Mouse (Mus musculus) gastrocnemius, postnatal 10 days (tissue): ENCODE results near the gene Sh3bgr. TPM values are rescaled to one million over a fixed set of nuclear protein-coding genes. Genes with fewer than 3 reads are reported as not detected.

Experiments used
- DNase-seq: peaks from one replicate; pipeline ENCODE4 v3.0.0; 2021; ENCODE audit warnings: mixed read lengths
- total RNA-seq, 2 experiments: library from RNA; stranded (reverse); gene quantifications; 2 replicates each; pipeline ENCODE4 v1.2.3; 2021

The Sh3bgr gene
- total RNA-seq, 2 experiments from 2014 or later, result 810 to 907 TPM

DNA sequence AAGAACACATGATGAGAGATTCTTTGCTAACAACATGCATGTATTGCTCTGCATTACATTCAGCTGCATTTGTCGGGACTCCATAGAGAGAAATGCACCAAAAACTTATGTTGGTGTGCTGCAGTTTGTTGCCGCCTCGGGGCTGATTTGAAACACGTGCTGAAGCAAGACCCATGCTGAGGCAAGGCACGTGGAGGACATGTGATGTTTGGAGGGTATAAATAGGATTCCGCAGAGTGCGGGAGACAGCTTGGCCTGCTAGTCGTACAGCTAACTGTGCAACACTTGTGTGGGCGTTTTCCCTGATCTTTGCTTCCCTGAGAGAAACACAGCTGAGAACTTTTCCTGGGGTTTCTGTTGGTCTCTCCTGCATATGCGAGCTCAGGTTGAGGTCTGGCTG is 9.5 kb downstream of the Sh3bgr start:
- DNase-seq, result no peak

DNA sequence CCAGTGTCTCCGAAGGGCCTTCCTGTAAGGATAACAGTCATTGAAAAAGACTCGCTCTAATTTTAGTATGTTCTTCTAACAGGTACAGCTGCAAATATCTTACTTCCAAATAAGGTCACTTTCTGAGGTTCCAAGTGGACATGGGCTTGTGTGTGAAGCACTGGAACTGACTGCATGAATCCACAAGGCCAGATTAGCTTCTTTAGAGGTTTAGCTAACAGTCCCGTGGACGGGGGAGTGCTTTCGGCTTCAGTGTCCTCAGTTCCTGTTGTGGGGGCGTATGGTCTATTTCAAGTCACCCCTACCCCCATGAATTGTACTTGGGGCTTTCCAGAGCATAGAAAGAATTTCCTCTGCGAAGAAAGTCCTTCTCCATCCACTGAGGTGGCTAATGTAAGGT is 10.6 kb downstream of the Sh3bgr start:
- DNase-seq, result no peak

DNA sequence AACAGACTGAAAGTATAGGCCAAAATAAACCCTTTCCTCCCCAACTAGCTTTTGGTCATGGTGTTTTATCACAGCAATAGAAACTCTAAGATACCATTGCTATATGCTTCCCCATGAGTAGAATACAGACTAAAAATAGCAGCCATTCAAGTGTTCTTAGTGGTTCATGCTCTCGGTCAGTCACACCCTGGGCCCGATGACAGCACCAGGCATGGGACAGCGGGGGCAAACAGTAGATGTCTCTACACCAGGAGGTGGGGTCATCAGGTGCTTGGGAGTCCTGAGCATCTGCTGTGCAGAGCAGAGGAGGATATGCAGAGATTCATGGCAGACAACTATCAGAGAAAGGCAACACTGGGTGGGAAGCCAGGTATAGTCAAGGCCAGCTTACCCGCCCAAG is 12.8 kb downstream of the Sh3bgr start:
- DNase-seq, result no peak

DNA sequence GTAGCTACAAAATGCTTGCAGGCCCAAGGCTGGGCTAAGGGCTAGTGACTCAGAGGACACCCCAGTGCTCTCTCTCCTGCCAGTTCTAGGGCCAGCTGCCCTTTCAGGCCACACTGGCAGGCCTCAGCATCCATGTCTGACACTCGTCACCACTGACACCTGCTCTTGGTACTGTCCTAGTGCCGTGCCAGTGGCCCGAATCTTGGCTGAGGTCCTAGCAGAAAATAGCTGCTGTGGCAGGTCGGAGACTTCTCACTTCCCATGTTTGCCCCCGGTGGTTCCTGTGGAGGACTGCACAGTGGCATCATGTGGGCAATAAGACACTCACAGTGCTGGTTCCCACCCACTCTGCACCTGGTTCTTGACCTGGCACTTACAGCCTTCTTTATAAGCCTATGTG is 21.2 kb downstream of the Sh3bgr start:
- peak; percentile 54 for DNase-seq

DNA sequence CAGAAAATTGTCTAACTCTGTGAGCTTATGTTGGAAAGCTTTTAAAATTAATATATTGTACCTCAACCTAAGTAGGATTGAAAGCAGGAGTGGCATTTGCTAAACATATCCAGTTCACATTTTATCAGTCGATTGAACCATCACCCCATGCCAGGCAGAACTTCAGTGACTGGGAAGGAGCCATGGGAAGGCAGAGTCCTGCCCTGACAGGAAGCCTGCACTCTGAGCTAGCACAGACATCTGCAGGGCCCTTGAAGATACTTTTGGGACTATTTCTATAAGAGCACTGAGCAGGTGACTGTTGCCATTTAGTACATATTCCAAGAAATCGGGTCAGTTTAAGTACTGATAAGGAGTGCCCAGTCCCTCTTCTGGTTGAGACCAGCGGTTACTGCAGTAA is 21.7 kb downstream of the Sh3bgr start:
- no peak for DNase-seq

DNA sequence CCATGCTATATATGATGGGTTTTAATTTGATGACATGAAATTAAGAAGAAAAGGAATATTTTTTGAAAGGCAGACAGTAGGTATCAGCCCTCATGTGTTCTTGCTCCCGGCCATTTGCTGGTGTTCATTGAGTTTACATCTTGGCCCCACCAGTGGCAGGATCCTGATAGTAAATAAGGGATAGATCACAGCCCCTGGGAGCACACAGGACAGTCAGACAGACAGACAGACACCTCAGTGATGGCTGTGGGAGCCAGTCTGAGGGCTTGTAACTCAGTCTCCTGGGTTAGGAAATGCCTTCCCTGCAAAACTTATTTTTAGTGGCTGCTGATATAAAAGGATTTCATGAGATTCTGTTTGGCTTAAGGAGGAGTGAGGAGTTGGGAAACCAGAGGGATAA is 22.2 kb downstream of the Sh3bgr start:
- no peak for DNase-seq

DNA sequence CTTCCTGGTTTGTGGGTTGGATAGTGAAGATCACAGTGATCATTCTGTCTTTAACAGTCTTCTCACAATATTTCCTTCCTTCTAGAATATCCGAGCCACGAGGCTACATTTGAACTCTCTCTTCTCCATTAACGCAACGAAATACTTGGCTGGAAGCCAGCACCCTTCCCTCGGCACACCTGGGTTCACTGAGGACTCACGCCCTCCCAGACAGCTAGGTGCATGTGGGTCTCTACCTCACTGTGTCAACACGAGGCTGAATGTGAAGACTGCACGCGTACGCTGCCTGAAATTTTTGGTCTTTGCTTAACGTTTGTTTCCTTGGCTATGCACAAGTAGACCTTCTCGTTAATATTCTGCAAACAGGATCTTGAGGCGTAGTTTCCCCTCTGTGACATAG is 28.2 kb downstream of the Sh3bgr start:
- DNase-seq, result peak; percentile 12

DNA sequence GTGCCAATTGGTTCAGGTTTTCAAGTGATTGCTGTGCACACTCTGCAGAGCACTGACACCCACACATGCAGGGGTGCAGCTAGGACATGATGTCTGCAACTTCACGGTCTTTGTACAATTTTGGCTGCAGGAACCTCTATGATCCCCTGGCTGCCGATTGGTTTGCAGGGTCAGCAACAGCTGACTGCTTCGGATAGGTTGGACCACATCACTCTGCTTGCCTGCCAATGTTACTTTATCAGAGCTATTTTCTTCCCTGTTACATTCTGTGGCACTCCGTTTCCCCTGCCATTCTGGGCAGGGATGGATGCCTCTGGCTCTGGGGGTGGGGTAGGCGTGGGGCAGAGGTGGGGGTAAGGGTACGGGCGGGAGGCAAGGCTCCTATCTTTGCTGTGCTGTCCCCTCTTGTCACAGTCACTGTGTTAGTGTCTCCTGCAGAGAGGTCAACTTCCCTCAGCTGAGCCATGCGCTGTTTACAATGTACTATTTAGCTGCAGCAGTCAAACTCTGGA is 28.9 kb downstream of the Sh3bgr start:
- DNase-seq, result no peak

DNA sequence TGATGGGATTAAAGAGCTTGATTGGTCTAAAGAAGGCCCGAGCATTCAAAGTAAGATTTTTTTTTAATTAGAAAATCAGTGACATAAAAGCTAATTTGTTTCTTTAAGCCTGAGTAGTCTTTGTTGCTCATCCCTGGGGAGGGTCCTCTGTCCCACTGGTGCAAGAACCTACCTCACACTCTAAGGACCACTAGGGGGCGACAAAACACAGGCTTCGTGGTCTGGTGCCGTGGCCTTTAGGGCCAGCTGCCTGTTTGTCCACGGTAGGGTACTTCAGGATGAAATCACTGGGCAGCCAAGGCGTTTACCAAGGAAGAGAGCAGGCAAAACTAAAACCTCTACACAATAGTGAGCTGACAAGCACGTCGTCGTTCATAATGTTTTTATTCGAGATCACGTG is 30.2 kb downstream of the Sh3bgr start:
- peak; percentile 69 for DNase-seq

DNA sequence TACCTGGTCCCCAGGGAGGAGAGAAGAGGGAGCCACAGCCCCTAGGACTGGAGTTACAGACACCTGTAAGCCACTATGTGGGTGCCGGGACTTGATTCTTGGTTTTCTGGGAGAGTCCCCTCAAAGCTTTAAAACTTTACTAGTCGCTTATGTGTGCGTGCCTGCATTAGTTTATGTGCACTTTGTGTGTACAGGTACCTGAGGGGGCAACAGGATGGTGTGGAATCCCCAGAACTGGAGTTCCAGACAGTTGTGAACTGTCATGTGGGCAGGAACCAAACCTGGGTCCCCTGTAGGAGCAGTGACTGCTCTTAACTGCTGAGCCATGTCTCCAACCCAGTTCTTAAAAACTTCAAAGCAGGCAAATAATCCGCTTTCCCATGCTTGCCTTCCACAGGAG is 31.0 kb downstream of the Sh3bgr start:
- no peak for DNase-seq

DNA sequence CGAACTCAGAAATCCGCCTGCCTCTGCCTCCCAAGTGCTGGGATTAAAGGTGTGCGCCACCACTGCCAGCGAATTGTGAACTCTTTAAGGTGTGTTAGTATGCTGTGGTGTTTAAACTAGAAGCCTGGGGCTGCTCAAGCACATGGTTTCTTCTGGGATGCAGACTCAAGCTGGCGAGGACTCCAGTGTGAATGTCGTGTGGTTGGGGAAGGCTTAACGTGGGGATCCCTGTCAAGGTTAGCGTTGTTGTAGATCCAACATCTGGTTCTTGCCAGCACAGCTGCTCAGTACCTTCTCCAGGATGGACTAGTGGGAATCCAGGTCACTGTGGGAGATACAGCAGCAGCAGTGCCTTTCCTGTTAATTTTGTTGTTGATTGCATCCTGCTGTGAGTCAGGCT is 31.7 kb downstream of the Sh3bgr start:
- no peak for DNase-seq

DNA sequence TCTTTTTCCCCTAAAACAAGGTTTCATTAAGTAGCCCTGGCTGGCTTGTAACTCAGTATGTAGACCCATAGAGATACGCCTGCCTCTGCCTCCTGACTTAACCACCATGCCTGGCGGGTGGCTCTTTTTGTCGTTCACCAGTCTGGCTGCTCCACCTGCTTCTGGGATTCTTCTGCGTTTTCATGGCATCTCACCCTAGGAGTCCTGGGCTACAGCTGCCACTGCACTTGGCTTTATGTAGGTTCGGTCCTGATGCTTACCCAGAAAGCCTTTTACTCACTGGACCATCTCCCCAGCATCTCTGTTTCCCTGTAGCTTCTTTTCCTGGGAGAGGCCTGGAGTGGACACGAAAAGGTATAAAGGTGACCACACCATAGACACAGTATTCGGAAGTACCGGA is 33.7 kb downstream of the Sh3bgr start:
- no peak for DNase-seq

DNA sequence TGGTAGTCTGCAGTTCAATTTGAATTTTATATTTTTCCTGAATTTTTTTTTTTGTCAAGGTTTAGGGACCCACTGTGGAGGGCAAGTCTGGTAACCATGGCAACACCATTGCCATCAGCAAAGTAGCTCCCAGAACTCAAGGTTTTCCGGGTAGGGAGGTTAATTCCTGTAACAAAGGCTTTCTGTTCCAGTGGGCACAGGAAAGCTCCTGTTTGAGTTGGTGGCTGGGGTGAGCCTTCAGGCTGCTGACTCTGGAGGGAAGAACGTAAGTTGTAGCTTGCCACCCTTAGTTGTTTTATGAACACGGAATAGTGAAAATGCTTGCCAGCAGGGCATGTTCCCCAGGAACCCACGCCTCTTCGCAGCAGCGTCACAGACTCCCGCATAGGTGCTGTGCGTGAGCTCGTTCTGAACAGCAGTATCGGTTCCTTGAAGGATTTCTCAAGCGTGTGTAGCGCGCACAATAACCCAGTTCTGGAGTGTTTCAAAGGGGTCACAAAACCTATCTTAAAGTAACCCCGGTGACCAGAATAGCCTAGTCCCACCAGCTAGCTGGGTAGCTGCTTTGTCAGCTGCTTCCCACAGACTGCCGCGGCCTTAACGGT is 35.2 kb downstream of the Sh3bgr start, which contains the start of gene B3galt5:
Gene B3galt5 (plus strand): TSS at position 436 of the 605 bp plus-strand sequence.
- DNase-seq, result no peak

DNA sequence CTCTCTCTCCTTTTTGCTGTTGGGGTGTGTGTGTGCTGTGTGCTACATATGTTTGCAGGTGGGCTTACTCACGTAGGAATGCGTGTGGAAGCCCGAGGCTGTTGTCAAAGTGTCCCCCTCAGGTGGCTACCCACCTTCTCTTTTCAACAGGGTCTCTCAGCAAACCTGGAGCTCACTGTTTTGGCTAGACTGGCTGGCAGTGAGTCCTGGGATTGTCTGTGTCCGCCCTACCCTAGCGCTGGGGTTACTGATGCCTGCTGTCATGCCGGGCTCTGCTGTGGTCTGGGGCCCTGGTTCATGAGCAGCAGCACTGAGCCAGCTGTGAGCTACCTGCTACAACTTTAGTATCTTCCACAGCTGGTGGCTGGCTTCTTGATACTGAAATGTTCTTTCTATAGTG is 44.2 kb downstream of the Sh3bgr start:
- no peak for DNase-seq

DNA sequence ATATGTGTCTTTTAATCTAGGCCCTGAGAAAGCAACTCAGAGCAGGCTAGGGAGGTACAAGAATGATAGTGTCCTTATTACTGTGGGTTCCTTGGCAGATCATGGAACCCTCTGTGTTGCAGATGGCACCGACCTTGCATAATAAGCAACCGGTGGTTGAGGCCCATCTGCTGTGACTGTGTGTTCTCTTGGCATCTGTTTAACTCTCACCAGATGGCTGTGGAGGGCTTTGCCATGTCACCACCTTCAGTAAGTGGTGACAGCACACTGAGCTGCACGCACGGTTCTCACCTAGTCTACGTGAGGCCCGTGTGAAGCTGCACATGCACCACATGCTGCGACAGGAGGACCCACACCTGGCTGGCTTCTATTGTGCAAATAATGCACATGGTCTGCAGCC is 49.4 kb downstream of the Sh3bgr start:
- no peak for DNase-seq

DNA sequence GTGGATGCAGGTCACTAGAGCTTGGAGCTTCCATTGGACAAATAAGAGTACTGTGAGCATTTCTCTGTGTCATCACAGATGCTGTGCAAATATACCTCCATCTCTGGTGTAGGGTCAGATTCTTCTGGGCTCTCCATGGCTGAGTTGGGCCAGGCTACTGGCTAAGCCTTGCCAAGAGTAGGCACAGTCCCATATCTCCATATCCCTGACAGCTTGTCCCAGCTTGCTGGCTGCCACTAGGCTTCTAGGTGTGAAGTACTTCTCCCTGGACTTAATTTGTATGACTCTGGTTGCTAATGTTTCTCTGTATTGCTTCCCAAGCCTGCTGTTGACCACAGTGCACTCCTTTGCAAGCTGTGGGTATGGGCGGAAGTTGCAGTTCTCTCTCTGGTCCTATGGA is 51.9 kb downstream of the Sh3bgr start:
- DNase-seq, result no peak

DNA sequence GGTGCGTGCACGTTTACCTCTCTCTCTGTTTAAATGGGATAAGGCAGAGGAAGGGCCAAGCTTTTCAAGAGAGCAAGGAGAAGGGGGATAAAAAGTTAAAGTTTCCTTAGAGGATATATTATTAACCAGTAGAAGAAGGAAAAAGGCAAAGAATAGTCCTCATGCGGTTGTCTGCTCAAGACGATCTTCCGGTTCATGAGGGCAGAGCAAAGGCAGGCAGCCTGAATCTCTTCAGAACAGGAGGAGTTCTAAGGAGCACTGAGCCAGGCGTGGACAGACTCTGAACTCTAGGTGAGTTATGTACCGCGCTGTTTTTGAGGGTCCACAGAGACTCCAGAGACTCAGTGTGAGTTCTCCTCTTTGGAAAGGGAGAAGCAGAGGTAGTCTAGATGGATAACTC is 58.2 kb downstream of the Sh3bgr start:
- DNase-seq, result no peak

DNA sequence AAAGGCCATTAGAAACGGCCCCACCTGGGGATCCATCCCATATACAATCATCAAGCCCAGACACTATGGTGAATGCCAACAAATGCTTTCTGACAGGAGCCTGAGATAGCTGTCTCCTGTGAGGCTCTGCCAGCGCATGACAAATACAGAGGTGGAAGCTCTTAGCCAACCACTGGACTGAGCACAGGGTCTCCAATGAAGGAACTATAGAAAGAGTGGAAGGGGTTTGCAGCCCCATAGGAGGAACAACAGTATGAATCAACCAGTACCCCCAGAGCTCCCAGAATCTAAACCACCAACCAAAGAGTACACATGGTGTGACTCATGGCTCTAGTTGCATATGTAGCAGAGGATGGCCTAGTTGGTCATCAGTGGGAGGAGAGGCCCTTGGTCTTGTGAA is 71.5 kb downstream of the Sh3bgr start:
- no peak for DNase-seq

DNA sequence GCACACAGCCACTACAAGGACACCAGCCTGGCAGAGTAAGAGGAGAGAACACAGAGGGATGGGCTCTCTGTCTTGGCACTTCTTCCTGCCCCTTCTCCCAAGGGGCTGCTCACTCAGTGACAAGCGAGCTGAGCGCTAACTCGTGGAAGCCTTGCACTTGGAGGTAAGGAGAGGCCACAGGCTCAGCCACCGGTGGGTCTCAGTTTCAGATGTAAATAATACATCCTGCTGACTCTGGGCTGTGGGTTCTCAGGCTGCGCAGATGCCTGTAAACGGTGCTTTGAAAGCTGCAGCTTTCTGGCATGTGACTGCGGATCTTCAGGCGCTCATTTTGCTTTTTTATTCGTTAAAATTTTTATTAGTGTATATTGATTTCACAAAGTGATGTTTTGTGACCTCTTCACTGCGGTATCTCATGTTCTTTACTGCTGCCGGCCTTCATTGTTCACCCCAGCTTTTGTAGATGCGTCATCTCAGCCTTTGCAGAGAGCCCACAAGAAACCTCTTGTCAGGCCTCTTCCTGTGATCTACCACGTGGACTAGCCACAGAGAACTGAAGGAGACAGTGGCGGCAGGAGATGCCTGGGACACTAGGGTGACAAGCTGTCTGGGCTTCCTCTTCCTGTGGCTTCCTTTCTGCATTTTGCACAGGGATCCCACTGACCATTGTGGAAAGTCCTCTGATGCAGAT is 72.8 kb downstream of the Sh3bgr start:
- no peak for DNase-seq

DNA sequence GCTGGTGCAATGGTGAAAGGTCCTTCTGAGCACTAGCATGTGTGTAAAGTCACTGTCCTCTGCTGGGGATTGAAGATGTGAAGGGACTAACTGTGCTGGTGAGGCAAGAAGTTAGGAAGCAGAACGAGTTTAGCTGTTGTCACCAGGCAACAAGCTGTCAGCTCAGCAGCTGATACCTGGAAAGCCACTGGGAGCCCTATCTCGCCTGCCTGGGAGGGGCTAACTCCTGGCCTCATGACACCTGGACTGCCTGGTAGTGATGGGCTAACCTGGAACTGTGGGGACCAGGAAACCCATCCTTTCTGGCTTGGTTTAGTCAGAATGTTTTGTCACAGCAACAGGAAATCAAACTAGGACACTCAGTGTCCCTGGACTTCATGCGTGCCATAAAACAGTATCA is 76.3 kb downstream of the Sh3bgr start:
- DNase-seq, result no peak
